Mouse (Mus musculus) CH12.LX (cell line): ENCODE measurements at regions not wholly inside any gene's neighbourhood (a gene's known extent, or its start where the extent isn't known, plus 50 kb on each side); places are given as distances from the start of the nearest gene placed in this dataset.

Source experiments
- BHLHE40 ChIP-seq: IDR thresholded peaks from 2 replicates; pipeline ENCODE4 v1.6.1; 2011; ENCODE audit warnings: mild to moderate bottlenecking, low read depth, low read length, improper control_type of control experiment
- EP300 ChIP-seq: IDR thresholded peaks from 2 replicates; pipeline ENCODE4 v1.6.1; 2011; ENCODE audit warnings: low read length, improper control_type of control experiment
- POLR2A ChIP-seq: IDR thresholded peaks from 2 replicates; pipeline ENCODE4 v1.6.1; 2011; ENCODE audit warnings: low read depth, mild to moderate bottlenecking, improper control_type of control experiment, low read length

DNA sequence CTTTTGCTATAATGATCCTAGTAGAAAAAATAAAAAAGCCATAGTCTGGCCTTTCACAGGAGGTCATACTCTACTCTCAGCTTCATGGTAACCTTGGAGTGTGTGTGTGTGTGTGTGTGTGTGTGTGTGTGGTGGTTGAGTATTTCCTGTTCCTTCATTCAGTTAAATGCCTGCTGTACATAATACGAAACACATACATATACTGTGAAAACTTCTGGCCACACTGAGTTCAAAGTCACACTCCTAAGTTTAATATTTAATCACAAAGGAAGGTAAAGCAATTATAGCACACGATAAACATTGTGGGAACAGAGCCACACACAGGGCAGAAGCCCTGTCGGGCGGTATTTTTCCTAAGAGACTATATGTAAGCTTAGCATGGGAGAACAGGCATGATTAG is 78.6 kb upstream of the Maf start:
- no peak for TF ChIP-seq POLR2A
- no peak for TF ChIP-seq BHLHE40
- no peak for TF ChIP-seq EP300
